Mouse (Mus musculus) neural tube, embryonic 12.5 days (tissue): ENCODE results near the gene Arhgap15. TPM values are rescaled to one million over a fixed set of nuclear protein-coding genes. Genes with fewer than 3 reads are reported as not detected.

ENCODE experiments used
- ATAC-seq: fragments of 200-750 bp; cut with Nextera tagmentation; 2 replicates; pipeline ENCODE4 v1.8.0; 2017; ENCODE audit warnings: low read depth, mild to moderate bottlenecking, moderate TSS enrichment, moderate library complexity; ENCODE audit not compliant: low FRiP score
- H3K27ac ChIP-seq: fragments of 300-500 bp; sonication (generic); 2 replicates; pipeline ENCODE4 v1.5.1; 2016
- H3K27me3 ChIP-seq: fragments of 300-500 bp; sonication (generic); replicated peaks from 2 replicates; pipeline ENCODE4 v1.6.1; 2016; ENCODE audit warnings: mild to moderate bottlenecking
- H3K36me3 ChIP-seq: fragments of 300-500 bp; sonication (generic); 2 replicates; pipeline ENCODE4 v1.6.1; 2016; ENCODE audit warnings: mild to moderate bottlenecking
- H3K4me1 ChIP-seq: fragments of 300-500 bp; sonication (generic); 2 replicates; pipeline ENCODE4 v1.6.1; 2016
- H3K4me2 ChIP-seq: fragments of 300-500 bp; sonication (generic); replicated peaks from 2 replicates; pipeline ENCODE4 v1.6.1; 2016; ENCODE audit warnings: mild to moderate bottlenecking
- H3K4me3 ChIP-seq: fragments of 300-500 bp; sonication (generic); 2 replicates; pipeline ENCODE4 v1.5.1; 2016
- H3K9ac ChIP-seq: fragments of 300-500 bp; sonication (generic); 2 replicates; pipeline ENCODE4 v1.6.1; 2016; ENCODE audit warnings: mild to moderate bottlenecking
- H3K9me3 ChIP-seq: fragments of 300-500 bp; sonication (generic); 2 replicates; pipeline ENCODE4 v1.6.1; 2016; ENCODE audit warnings: mild to moderate bottlenecking
- WGBS: fragments of 180-500 bp; shearing (Covaris S2); methylation state at CpG from one replicate; pipeline ENCODE4 v1.1.7; 2016; 5-methylcytosine and 5-hydroxymethylcytosine counted together
- polyA plus RNA-seq: library from polyadenylated mRNA; unstranded; fragments of >200 nt; fragmentation: Nextera tagmentation; extraction: Ambion mirVana; gene quantifications from 2 replicates; pipeline ENCODE4 v1.2.1, GENCODE M21; 2016

Gene Arhgap15
- polyA plus RNA-seq, 1 experiment from 2014 or later, result 0.81 TPM

DNA sequence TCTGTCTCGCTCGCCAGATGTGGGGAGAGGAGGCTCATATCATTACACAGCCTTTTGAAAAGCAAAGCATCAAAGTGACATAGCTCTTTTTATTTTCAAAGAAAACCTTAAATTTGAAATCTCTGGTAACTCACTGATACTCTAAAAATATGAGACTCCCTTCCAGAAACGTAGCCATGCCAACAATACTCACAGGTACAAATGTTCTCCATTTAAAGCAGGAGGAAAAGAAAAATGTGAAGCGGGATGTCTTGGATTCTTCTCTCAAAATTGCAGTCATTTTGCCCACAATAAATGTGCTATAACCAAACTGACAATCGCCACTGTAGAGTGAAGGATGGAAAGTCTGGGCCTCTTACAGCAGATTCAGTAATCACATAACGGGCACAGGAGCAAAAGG, 635.9 kb downstream of the Arhgap15 start:
- WGBS, result 90% methylated on average over 6 of the region's 6 CpGs
- no peak for ATAC-seq
- no peak overlapping the region for H3K4me3 ChIP-seq
- no peaks in the 10 kb centered on the region for H3K27me3 ChIP-seq
- no peak overlapping the region for H3K27ac ChIP-seq
- H3K4me1 ChIP-seq, result no peaks in the 10 kb centered on the region
- H3K9ac ChIP-seq, result no peak overlapping the region
- H3K4me2 ChIP-seq, result no peak overlapping the region
- no peaks in the 10 kb centered on the region for H3K36me3 ChIP-seq
- no peaks in the 10 kb centered on the region for H3K9me3 ChIP-seq

DNA sequence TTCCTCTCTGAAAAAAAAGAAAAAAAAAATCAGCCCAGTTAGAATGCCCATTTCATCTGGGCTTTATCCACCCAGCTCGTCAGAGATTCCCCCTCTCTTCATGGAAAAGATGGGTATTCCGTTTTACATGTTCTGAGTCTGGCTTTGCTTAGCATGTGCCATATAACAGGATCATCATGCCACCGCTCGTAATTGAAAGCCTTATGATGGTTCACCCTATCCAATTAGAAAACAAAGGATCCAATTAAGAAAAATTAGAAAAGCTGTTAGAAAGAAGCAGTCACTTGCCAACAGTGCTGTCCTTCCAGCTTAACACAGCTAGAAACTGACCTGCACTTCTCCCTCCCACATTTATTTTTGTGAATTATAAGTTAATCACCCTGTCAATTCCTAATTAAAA, 640.9 kb downstream of the Arhgap15 start:
- 86% methylated on average over 4 of the region's 4 CpGs for WGBS
- Histone ChIP-seq H3K4me3 (no peak overlapping the region), H3K27me3 (no peaks in the 10 kb centered on the region), H3K27ac (no peak overlapping the region), H3K9me3 (no peaks in the 10 kb centered on the region), H3K9ac (no peak overlapping the region), H3K4me2 (no peak overlapping the region), H3K36me3 (no peaks in the 10 kb centered on the region), H3K4me1 (no peaks in the 10 kb centered on the region)
- ATAC-seq, result no peak

DNA sequence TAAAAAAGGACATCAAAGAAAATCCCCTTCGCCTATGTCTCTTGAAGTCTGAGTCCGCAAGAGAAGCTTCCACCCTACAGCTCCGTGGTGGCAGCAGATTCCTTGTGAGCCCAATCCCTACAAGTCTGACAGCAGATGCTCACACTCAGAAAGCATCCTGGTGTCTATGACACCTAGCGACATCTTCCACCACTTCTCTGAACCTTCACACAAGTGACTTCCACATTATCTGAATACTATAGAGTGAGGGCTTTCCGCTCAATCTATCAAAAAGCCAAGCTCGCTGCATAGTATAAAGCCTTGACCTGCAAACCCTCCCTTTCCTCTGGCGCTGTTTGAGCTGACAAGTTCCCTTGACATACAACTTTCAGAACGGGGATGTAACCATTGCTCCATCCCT, 645.2 kb downstream of the Arhgap15 start:
- ATAC-seq, result no peak
- Histone ChIP-seq H3K9ac (no peak overlapping the region), H3K9me3 (no peaks in the 10 kb centered on the region), H3K4me2 (no peak overlapping the region), H3K27me3 (no peaks in the 10 kb centered on the region), H3K4me3 (no peak overlapping the region), H3K4me1 (peaks cover 7% of the 10 kb centered on the region; the same call in 1 of the 2 replicates), H3K36me3 (no peaks in the 10 kb centered on the region), H3K27ac (no peak overlapping the region)
- 77% methylated on average over 8 of the region's 8 CpGs for WGBS

DNA sequence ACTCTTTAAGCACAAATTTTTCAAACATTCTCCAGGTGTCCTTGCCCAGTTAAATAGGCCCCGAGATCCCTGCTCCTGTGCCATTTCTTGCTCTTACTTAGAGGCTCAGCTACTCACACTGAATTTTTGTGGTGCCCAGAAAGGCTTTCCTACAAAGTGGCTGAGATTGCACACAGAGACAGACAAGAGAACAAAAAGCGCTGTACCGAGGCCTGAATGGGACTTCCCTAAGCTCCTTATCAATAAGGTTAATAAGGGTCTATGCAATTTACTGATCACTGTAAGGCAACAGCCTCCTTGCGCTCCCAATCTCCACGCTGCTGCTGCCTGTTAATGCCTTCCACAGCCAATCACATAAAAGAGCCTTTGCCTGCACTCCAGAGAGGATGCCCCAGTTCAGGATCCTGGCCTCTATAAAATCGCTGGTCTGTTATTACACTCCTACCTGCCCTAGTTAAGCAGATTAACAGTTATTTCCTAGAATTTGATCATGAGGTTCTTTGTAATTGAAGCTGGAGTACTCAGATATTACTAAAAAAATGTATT, 646.4 kb downstream of the Arhgap15 start:
- WGBS, result 35% methylated on average over 6 of the region's 6 CpGs
- H3K4me2 ChIP-seq, result no peak overlapping the region

DNA sequence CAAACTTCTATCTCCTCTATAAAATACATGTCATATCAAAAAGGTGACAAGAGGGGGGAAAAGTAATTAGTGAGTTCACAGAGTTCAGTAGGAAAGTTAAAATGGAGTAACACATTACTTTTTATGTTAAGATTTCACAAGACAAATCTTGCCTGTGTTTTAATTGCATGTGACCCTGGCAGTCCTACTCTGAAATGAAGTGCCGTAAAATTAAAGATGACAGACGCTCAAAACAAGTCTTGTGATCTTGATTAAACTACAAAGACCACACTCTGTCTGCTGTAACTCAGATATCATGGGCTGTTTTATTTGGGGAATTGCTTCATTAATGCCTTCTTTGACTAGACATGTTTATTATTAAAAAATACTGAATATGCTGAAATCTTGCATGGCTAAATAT, 647.0 kb downstream of the Arhgap15 start:
- Histone ChIP-seq H3K4me2 (no peak overlapping the region), H3K9me3 (no peaks in the 10 kb centered on the region), H3K9ac (no peak overlapping the region), H3K4me3 (no peak overlapping the region), H3K27ac (no peak overlapping the region), H3K36me3 (no peaks in the 10 kb centered on the region), H3K4me1 (peaks cover 7% of the 10 kb centered on the region; the same call in 1 of the 2 replicates), H3K27me3 (no peaks in the 10 kb centered on the region)
- no peak for ATAC-seq
- 73% methylated on average over 2 of the region's 2 CpGs for WGBS

More for the DNA sequence above, 646.4 kb downstream of the Arhgap15 start:
- no peak overlapping the region for H3K4me3 ChIP-seq
- no peaks in the 10 kb centered on the region for H3K27me3 ChIP-seq
- H3K4me1 ChIP-seq, result peaks cover 7% of the 10 kb centered on the region; the same call in 1 of the 2 replicates
- no peak overlapping the region for H3K27ac ChIP-seq
- no peak overlapping the region for H3K9ac ChIP-seq
- no peaks in the 10 kb centered on the region for H3K9me3 ChIP-seq
- ATAC-seq, result 0 out of 2 replicates have a peak, but pooled peaks have one; percentile 29
- H3K36me3 ChIP-seq, result no peaks in the 10 kb centered on the region

DNA sequence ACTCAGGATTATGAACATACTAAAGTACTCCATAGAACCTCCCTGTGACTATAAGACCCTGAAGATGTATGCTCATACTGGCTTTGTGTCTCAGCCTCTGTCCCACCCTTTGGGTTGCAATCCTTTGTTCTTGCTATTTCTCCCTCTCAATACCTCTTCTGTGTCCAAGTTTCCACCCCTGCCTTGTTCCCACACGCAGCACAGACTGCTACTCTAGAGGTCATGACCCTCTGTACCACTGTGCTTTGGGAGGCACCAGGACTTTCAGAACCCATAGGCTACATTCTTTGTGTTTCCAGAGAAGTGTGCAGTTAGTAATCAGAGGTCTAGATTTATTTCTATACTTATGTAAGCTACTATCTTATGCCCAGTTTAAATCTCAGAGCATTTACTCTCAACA, 648.6 kb downstream of the Arhgap15 start:
- no peaks in the 10 kb centered on the region for H3K27me3 ChIP-seq
- no peak overlapping the region for H3K4me2 ChIP-seq
- no peak for ATAC-seq
- H3K27ac ChIP-seq, result no peak overlapping the region
- H3K4me1 ChIP-seq, result peaks cover 7% of the 10 kb centered on the region; the same call in 1 of the 2 replicates
- 0% methylated on average over 1 of the region's 1 CpGs for WGBS
- H3K36me3 ChIP-seq, result no peaks in the 10 kb centered on the region
- H3K9ac ChIP-seq, result no peak overlapping the region
- H3K9me3 ChIP-seq, result no peaks in the 10 kb centered on the region
- no peak overlapping the region for H3K4me3 ChIP-seq

DNA sequence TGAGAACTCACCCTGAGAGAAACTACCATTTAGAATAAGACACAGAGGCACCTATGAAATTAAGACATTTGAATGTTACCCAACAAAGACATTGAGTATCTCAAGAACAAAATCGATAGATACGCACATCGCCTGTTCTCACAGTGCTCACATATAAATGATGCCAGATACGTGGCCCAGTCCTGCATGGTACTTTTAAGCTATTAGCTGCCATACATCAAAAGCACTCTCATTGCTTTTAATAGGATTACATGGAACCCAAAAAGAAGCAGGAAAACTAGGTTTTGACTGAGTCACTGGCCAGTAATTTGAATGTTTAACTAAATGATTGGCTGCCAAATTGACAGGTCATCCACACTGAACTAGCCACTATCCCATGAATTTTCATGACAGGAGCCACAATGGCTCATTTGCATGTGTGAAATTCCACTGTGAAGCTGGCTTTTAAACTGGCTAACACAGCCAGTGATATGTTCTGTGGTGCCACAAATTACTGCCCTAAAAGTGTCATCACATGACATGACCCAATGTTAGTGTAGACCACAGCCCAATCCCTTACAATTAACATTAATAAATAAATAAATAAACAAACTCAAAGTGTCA, 649.2 kb downstream of the Arhgap15 start:
- no peak overlapping the region for H3K9ac ChIP-seq
- H3K4me1 ChIP-seq, result peaks cover 7% of the 10 kb centered on the region; the same call in 1 of the 2 replicates
- H3K27ac ChIP-seq, result no peak overlapping the region
- ATAC-seq, result peak; percentile 56; the same call in 1 of the 2 replicates
- H3K4me2 ChIP-seq, result no peak overlapping the region
- no peaks in the 10 kb centered on the region for H3K27me3 ChIP-seq
- WGBS, result 59% methylated on average over 4 of the region's 4 CpGs
- H3K9me3 ChIP-seq, result no peaks in the 10 kb centered on the region
- no peak overlapping the region for H3K4me3 ChIP-seq
- H3K36me3 ChIP-seq, result no peaks in the 10 kb centered on the region

DNA sequence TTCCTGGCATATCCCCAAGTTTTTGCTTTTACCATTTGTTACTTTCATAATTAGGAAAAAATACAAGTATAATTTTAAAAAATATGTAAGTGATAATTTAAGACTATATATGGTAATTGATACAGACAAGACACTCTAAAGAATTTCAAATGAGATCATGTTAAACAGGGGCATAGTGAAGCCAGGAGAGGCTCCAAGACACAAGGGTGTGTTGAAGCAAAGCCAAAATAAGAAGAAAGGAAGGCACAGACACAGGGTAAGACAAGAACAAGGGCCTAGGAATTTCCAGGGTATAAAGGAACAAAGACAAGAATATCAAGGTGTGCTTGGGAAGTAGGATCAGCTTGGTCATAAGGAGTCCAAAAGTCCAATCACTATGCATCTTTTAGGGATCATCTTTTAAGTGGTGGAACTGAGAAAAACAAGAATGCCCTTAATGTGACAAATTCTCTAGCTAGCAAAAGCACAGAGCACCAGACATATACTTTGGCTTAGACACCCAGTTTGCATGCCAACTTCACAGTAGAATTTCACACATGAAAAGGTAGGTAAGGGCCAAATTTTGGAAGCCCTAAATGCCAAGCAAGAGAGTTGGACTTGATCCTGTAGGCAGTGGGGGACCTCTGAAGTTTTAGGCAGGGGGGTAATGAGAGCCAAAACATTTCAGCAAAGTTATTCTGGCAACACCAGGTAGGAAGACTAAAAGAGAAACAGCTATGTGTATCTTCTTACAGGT, 650.7 kb downstream of the Arhgap15 start:
- no peaks in the 10 kb centered on the region for H3K9me3 ChIP-seq

DNA sequence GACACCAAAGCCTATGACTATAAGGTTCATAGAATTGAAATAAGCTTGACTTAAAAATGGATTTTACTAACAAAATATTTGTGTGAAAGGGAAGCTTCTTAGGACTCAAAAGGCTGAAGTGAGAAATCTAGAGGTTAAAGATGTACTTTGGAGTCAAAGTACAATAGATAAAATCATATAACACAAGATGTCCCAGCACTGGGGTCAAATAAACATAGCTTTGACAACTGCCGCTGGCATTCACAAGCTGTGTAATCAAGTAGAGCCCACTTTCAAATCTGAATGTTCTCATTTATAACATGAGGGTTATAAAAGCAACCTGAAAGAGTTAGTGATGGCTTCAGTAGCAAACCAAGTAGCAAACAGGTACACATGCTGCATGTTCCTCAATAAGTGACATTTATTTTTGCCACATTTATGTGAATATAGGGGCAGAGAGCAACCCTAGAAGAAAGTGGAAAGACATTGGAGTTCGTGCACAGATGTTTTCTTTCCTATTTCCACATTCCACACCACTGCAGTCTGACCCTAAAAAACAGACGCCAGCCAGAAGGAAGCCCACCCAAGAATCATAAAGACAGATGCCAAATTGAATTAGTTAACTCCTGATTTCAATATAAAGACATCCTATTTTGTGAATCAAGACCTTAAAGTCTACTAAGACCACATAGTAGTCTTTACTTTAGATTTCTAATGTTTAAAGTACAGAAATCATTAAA, 653.2 kb downstream of the Arhgap15 start:
- no peaks in the 10 kb centered on the region for H3K36me3 ChIP-seq
- H3K9me3 ChIP-seq, result peaks cover 6% of the 10 kb centered on the region; the same call in 1 of the 2 replicates
- no peak for ATAC-seq
- no peak overlapping the region for H3K4me3 ChIP-seq
- peaks cover 7% of the 10 kb centered on the region; the same call in 1 of the 2 replicates for H3K4me1 ChIP-seq
- WGBS, result 64% methylated on average over 3 of the region's 3 CpGs
- no peak overlapping the region for H3K27ac ChIP-seq
- no peaks in the 10 kb centered on the region for H3K27me3 ChIP-seq
- no peak overlapping the region for H3K4me2 ChIP-seq
- H3K9ac ChIP-seq, result no peak overlapping the region

More for the DNA sequence above, 650.7 kb downstream of the Arhgap15 start:
- Histone ChIP-seq H3K27me3 (no peaks in the 10 kb centered on the region), H3K4me1 (peaks cover 7% of the 10 kb centered on the region; the same call in 1 of the 2 replicates), H3K36me3 (no peaks in the 10 kb centered on the region), H3K27ac (no peak overlapping the region), H3K4me3 (no peak overlapping the region), H3K4me2 (no peak overlapping the region), H3K9ac (no peak overlapping the region)
- ATAC-seq, result no peak

DNA sequence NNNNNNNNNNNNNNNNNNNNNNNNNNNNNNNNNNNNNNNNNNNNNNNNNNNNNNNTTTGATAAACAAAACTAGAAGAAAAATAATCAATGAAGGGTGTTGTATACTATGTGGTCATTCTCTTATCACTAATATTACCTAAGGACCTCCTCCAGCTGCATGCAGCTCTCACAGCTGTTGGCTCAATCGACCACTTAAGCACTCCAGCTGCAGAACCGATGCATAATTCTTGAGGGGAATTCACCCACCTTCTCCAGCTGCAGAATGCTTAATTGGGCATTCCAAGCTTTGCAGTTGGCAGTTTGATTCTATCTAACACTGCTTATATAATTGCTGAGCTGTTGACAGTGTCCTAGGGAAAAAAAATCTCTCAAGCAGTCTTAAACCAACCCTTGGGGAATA, 663.0 kb downstream of the Arhgap15 start:
- H3K27me3 ChIP-seq, result no peaks in the 10 kb centered on the region
- no peak overlapping the region for H3K4me2 ChIP-seq
- no peak overlapping the region for H3K27ac ChIP-seq
- no peaks in the 10 kb centered on the region for H3K4me1 ChIP-seq
- H3K36me3 ChIP-seq, result no peaks in the 10 kb centered on the region
- no peak for ATAC-seq
- H3K4me3 ChIP-seq, result no peak overlapping the region
- WGBS, result 76% methylated on average over 2 of the region's 2 CpGs
- H3K9ac ChIP-seq, result no peak overlapping the region
- H3K9me3 ChIP-seq, result no peaks in the 10 kb centered on the region

DNA sequence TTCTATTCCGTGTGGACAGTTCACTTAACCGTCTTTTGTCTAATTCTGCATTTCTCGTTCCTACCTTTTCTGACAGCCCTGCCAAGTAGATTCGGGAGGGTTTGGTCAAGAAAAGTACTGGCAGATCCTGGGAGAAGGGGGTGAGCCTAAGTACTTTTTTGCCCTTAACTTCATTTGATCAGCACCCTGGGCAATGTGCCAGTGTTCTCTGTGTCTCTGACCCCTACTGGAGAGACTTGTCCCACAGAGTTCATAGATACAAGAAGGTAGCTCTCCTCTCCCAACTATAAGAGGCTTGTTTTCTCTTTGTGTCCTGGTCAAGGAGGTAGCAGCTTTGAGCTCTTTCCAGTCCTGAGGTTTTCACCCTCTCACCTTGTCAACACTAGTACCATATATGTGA, 667.7 kb downstream of the Arhgap15 start:
- ATAC-seq, result no peak

DNA sequence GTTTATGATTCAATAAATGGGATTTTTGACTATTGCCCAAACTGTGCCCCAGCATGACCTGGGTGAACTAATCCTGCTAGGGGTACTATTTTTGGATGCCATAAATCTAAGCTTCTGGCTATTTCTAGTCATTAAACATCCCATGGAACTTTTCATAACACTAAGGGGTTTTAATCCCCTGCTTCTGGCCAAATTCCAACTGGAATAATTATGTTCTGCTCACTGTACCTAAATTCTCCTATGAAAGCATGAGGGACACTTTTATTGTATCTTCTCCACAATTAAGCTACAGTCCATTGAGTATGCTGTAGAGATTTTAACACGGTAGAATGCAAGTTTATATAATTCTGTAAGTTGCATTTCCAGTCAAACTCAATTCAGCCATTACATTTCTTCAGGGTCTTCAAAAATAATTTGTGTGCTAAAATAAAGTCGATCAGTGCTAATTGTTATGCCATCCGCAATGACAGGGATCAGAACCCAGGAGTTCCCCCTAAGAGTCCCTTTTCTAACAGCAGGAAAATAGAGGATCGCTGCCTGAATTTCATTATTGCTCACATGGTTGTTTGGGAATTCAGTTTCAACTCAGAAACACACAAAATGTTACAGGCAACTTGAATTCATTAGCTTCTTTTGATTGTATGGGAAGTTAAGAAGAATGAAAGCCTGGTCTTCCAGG, 671.1 kb downstream of the Arhgap15 start:
- 88% methylated on average over 4 of the region's 4 CpGs for WGBS
- ATAC-seq, result no peak
- Histone ChIP-seq H3K4me3 (no peak overlapping the region), H3K27ac (no peak overlapping the region), H3K4me2 (no peak overlapping the region), H3K36me3 (no peaks in the 10 kb centered on the region), H3K9me3 (no peaks in the 10 kb centered on the region), H3K4me1 (no peaks in the 10 kb centered on the region), H3K27me3 (no peaks in the 10 kb centered on the region), H3K9ac (no peak overlapping the region)

More for the DNA sequence above, 667.7 kb downstream of the Arhgap15 start:
- Histone ChIP-seq H3K9me3 (no peaks in the 10 kb centered on the region), H3K4me3 (no peak overlapping the region), H3K4me1 (no peaks in the 10 kb centered on the region), H3K9ac (no peak overlapping the region), H3K36me3 (no peaks in the 10 kb centered on the region), H3K4me2 (no peak overlapping the region), H3K27me3 (no peaks in the 10 kb centered on the region), H3K27ac (no peak overlapping the region)
- WGBS, result 95% methylated on average over 4 of the region's 4 CpGs
